Mouse (Mus musculus): ENCODE measurements around the gene Mchr1. TPM values are rescaled to one million over a fixed set of nuclear protein-coding genes. Genes with fewer than 3 reads are reported as not detected.

Mchr1 gene
- total RNA-seq, 2 experiments from 2014 or later: not detected

DNA sequence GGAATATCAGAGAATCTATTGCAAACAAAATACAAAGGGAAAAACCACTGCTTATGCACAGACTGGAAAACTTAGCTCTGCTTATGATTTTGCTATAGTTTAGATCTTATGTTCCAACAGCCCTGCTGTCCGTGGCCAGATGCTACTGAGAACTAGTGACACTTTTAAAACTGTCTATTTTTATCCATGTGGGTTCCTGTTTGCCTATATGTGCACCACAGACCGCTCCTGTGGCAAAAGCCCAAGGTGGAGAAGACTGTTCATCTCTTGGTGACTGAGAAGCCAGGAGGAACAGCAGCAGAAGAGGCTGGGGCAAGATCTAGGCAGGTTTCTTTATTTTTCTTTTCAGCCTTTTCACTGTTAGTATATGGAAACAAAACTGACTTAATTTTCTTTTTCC, 32.1 kb downstream of the Mchr1 start:
- ATAC-seq (ENCODE audit: poor library complexity, severe bottlenecking): no peak

DNA sequence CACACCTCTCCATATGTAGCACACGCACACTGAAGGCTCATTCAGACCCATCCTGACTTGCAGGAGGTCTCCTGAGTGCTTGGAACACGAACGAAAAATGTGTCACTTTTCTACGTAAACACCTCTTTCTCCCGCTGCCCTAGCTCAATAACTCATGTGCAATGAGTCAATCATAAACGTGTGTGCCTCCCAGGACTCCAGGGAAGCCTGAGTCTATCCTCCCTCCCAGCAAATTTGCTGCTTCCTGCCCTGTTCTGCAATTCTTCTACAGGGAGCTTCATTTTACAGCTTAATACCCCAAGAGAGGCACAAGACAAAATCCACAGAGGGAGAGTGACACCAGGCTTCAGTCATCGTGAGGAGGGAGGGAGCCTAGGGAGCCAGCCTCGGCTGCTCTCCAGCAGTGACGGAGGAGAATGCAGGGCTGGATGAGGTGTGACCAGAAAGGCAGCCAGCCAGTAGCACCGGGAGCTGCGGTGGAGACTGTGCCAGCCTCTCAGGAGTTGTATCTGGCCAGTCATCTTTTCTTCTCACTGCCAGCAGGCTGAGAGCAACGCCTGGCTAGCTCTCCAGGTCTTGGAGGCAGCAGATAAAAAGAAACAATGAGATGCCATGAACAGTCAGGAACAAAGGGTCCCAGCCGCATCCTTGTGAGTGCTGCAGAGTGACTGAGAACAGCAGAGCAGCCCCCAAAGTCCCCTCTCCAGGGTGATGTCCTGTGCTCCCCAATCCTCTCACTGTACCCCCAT, 37.2 kb downstream of the Mchr1 start:
- no peak for ATAC-seq (ENCODE audit: poor library complexity, severe bottlenecking)

DNA sequence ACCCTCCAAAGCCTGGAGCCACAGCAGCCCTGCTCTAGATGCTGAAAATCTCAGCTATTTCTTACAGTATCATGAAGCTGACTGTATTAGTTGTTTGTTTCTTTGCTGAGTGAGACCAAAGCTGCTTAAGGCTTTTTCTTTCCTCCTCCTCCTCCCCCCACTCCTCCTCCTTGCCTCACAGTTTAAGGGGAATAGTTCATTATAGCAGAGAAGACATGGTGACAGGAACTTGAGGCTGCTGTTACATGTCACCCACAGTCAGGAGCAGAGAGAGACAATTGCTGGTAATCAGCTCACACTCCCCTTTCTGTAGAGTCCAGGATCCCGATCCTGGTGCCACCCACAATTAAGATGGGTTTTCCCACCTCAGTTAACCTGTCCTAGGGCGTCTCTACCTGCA, 38.1 kb downstream of the Mchr1 start:
- ATAC-seq (ENCODE audit: poor library complexity, severe bottlenecking): no peak

DNA sequence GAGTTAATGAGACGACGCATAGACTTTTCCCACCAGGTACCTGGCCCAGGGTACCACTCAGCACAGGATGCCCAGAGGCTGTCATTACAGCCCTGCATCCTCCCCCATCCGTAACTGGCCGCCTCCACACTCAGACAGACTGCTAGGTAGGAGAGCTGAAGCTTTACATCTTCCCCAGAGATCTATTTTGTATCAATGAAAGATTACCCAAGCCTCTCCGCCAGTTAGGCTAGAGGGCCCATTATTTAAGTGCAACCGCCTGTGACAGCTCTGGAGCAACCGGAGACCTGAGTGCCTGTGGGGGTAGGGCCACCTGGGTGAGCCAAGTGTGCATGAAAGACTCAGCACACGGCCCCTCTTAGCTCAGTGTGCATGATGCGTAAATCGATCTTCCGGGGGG, 42.6 kb downstream of the Mchr1 start:
- no peak for ATAC-seq (ENCODE audit: poor library complexity, severe bottlenecking)

DNA sequence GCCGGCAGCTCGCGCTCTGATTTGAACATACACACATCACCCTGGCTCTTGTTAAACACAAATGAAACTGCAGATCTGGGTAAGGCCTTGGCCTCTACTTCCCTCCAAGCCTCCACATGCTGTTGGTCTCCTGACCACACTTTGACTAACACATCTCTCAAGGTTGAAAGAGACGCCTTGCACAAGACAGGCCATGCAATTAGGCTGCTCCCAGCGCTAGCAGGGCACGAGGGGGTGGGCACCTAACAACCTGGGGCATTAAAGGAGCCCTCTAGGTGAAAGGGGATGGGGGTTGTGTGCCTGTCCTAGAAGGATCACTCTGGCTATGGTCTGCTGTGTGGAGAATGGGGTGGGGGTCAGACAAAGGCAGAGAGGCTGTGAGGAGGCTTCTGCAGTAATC, 43.4 kb downstream of the Mchr1 start:
- ATAC-seq (ENCODE audit: poor library complexity, severe bottlenecking): no peak

DNA sequence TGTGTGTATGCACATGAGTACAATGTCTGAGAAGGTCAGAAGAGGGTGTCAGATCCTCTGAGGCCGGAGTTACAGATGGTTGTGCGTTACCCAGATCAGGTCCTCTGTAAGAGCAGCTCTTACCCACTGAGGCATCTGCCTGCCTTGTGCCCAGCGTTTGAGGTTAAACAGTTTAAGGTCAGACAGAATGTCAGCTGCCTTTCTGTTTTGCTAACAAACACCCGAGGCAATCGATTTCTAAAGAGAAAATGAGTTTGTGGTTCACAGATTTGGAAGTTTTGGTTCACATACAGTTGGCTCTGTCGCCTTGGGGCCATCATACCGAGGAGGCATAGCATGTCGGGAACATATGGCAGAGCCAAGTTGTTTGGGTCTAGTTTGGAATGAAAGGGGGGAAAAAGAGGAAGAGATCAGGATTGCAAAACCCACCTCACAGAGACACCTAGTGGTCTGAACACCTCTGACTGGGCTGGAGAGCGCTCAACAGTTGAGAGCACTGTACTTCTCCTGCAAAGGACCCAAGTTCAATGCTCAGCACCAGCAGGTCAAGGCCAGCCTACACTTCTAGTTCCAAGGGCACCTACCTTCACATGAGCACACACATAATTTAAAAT, 48.9 kb downstream of the Mchr1 start:
- ATAC-seq (ENCODE audit: poor library complexity, severe bottlenecking): no peak

Other genes with a start within 250 kb of the Mchr1 start
- 76.4 and 81.3 TPM in 2 replicates for gene Mrtfa, start 44.7 kb upstream of the Mchr1 start, total RNA-seq (2015)
- 39.4 and 46.2 TPM in 2 replicates for gene Mrtfa, start 44.7 kb upstream of the Mchr1 start, total RNA-seq (2017)
- gene Slc25a17, start 125.3 kb downstream of the Mchr1 start, total RNA-seq (2015): 56.7 and 56.8 TPM in 2 replicates
- gene Slc25a17, start 125.3 kb downstream of the Mchr1 start, total RNA-seq (2017): 61.3 and 67.6 TPM in 2 replicates
- 47.5 and 60.1 TPM in 2 replicates for gene St13, start 164.6 kb downstream of the Mchr1 start, total RNA-seq (2015)
- gene St13, start 164.6 kb downstream of the Mchr1 start, total RNA-seq (2017): 162 and 222 TPM in 2 replicates
- 3.3 and 6.8 TPM in 2 replicates for gene Xpnpep3, start 164.6 kb downstream of the Mchr1 start, total RNA-seq (2015)
- gene Xpnpep3, start 164.6 kb downstream of the Mchr1 start, total RNA-seq (2017): 9.1 and 15.7 TPM in 2 replicates
- gene Dnajb7, start 172.8 kb downstream of the Mchr1 start, total RNA-seq (2015): not detected in 2 replicates
- gene Dnajb7, start 172.8 kb downstream of the Mchr1 start, total RNA-seq (2017): 0.18 TPM in 1 of 2 replicates, not detected in the other
- gene Rbx1, start 230.8 kb downstream of the Mchr1 start, total RNA-seq (2015): 176 and 189 TPM in 2 replicates
- gene Rbx1, start 230.8 kb downstream of the Mchr1 start, total RNA-seq (2017): 150 and 189 TPM in 2 replicates

All from megakaryocyte, adult 5-6 weeks (primary cell).